Mouse (Mus musculus) C2C12 (cell line): ENCODE results near the gene Mcoln3.

Experiments
- CEBPB ChIP-seq: IDR thresholded peaks from one replicate; pipeline ENCODE4 v1.6.1; 2011; ENCODE audit warnings: low read depth, mild to moderate bottlenecking, control low read depth, moderate library complexity
- CTCF ChIP-seq: IDR thresholded peaks from one replicate; pipeline ENCODE4 v1.5.1; 2011; ENCODE audit not compliant: control insufficient read depth, insufficient read depth, insufficient read length
- FOSL1 ChIP-seq: IDR thresholded peaks from one replicate; pipeline ENCODE4 v1.8.0; 2011; ENCODE audit warnings: mild to moderate bottlenecking, low read length; ENCODE audit not compliant: poor library complexity, insufficient read depth, severe bottlenecking
- MAX ChIP-seq: IDR thresholded peaks from one replicate; pipeline ENCODE4 v1.6.1; 2011; ENCODE audit warnings: mild to moderate bottlenecking, control low read depth
- MYOD1 ChIP-seq: IDR thresholded peaks from one replicate; pipeline ENCODE4 v1.6.1; 2011; ENCODE audit warnings: low read depth; ENCODE audit not compliant: control insufficient read depth, insufficient read length
- MYOG ChIP-seq: IDR thresholded peaks from one replicate; pipeline ENCODE4 v1.6.1; 2011; ENCODE audit not compliant: control insufficient read depth, insufficient read length; ENCODE audit errors: extremely low read depth
- USF1 ChIP-seq: IDR thresholded peaks from one replicate; pipeline ENCODE4 v1.6.1; 2011; ENCODE audit warnings: low read depth, mild to moderate bottlenecking, control low read depth, moderate library complexity

DNA sequence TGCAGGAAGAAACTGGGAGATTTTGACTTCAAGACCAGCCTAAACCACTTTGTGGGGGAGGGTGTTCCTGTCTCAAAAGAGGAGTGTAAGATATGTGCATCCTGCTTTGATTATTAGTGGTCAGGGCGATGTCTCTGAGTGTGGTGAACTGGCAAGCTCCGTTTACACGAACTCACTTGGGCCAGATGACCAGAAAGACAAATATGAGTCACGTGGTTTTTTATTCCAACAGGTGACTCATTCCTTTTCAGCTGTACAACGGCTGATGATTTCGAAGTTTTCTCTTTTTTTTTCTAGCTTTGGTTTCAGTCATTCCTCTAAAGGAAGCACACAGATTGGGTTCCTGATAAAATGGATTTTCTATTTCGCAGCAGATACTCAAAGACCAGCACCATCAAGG lies 60.0 kb downstream of the Mcoln3 start:
- TF ChIP-seq CTCF, result no peak
- no peak for TF ChIP-seq MYOD1
- TF ChIP-seq MYOG, result no peak
- peak; percentile 90 for TF ChIP-seq USF1
- no peak for TF ChIP-seq MAX
- no peak for TF ChIP-seq CEBPB
- peak; percentile 19 for TF ChIP-seq FOSL1
